Mouse (Mus musculus) frontal cortex, adult 2 months (tissue): ENCODE measurements at regions not wholly inside any gene's neighbourhood (a gene's known extent, or its start where the extent isn't known, plus 50 kb on each side); places are given as distances from the start of the nearest gene placed in this dataset.
A peak's percentile ranks its signal among the peaks of the same experiment; 100 is the strongest.
"Not testable (repeated sequence)": the region's sequence is repeated elsewhere in the genome, so short reads cannot be mapped to it uniquely, and the experiment has no call there.

Experiments
- DNase-seq, 2 experiments: peaks; one replicate each; pipeline ENCODE4 v3.0.0; 2022; ENCODE audit warnings: low spot score in 1 of 2; ENCODE audit errors: extremely low spot score in 1 of 2

DNA sequence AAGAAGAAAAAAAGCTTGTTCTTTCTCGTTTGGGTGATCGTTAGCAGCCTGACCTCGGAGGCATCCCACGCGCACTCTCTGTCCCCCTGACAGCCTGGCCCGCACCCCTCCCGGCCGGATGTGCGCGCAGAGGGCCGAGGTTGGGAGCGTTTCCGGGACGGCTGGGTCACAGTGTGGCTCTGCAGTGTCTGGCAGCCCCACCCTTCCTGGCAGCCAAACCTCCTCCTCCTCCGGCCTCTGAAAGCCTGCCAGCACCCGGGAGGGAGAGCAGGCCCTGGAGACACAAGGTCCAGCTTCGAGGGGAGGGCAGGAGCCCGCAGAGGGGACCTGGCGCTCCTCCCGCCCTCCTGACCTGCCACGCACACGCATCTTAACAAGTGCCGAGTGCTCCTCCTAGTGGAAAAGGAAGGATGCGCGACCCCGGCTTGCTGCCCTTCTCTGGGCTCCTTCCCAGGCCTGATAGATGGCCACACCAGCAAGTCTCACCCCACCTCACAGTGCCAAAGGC, 79.3 kb downstream of the Cpn2 start:
- peak; percentile 80 to 94 for DNase-seq

GRCm38 (mm10) chr16:30188769-30189430, 78.4 kb downstream of the Cpn2 start:
- peak; percentile 47 to 55 for DNase-seq

- DNase-seq = no peak
Measured at GRCm38 (mm10) chr16:30190351-30190750, 76.9 kb downstream of the Cpn2 start.

GRCm38 (mm10) chr16:30190935-30191514, 76.3 kb downstream of the Cpn2 start:
- no peak for DNase-seq

GRCm38 (mm10) chr16:30193294-30194261, 73.7 kb downstream of the Cpn2 start:
- no peak for DNase-seq

DNA sequence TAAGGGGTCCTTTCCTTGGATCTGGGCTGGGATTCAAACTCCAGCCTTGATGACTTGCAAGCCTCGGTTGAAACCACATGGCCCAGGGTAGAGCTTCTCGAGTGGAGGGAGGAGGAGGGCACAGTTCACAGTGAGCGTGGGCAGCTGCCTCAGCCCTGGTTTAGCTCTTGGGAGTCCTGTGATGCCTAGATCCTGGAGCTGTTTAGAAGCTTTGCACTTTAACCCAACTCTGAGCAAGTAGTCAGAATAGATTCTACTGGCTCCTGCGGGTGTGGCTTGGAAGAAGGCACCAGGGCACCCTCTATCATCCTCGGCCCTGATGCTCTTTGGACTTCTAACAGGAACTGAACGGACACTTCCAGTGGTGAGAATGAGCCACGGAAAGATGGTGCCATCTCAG, 72.5 kb downstream of the Cpn2 start:
- no peak for DNase-seq

DNA sequence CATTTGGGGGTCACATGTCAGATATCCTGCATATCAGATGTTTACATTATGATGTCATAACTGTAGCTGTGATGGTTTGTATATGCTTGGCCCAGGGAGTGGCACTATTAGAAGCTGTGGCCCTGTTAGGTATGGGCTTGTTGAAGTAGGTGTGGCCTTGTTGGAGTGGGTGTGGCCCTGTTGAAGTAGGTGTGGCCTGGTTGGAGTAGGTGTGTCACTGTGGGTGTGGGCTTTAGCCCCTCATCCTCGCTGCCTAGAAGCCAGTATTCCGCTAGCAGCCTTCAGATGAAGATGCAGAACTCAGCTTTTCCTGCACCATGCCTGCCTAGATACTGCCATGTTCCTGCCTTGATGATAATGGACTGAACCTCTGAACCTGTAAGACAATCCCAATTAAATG, 71.4 kb downstream of the Cpn2 start:
- DNase-seq = not testable (repeated sequence)

GRCm38 (mm10) chr16:30197351-30197750, 69.9 kb downstream of the Cpn2 start:
- no peak for DNase-seq

DNA sequence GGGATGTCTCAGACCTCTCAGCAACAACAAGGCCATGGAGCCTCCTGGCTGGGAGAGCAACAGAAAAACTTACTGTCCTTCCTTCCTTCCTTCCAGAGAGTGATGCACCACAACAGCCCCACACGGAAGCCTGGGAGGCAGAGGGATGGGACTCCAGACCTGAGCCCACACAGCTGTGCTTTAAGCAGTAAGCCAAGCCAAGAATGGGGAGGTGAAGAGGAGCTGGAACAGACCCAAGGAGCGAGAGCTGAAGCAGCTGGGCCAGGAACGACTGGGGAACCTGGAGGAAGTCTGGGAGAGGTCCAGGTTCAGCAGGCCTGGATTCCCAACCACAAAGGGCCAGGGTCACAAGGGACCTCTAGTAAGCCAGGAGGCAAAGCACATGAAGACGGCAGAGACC, 67.5 kb downstream of the Cpn2 start:
- no peak for DNase-seq

DNA sequence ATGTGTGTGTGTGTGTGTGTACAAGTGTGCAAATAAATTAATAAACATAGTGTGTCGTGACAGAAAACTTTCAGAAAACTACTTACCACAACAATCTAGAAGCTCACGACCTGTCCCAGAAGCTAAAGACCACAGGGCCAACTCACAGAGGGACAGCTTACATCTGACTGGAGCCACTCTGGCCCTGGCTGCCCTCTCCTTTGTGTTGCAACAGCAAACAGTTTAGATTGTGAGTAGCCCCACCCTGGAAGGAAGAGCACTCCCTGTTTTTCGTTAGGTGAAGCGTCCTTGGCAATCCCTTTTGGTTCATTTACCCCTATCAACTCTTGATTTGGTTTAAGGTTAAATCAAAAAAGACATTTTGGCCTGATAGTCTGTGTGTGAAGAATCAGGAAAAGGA, 63.2 kb downstream of the Cpn2 start:
- DNase-seq = no peak

DNA sequence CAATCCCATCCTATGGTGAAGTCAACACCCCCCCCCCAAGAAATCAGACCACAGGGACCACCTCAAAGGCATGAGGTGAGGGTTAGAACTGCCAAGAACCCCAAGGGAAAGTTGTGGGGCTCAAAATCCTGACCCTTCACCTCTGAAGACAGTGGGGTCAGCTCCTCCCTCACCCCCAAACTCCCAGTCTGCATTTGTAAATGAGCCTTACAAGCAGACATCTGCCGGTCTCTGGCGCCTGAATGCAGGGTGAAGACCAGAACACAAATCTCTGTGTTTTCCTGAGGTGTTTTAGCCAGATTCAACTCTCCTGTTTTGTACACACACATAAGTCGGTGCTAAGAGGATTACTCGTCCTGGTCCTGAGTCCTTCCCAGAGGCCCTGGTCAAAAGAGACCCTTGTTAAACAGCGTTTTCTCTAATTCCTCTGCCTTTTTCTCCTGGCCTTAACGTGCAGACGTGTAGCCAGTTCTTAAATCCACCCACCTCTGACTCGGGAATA, 61.9 kb downstream of the Cpn2 start:
- no peak for DNase-seq

DNA sequence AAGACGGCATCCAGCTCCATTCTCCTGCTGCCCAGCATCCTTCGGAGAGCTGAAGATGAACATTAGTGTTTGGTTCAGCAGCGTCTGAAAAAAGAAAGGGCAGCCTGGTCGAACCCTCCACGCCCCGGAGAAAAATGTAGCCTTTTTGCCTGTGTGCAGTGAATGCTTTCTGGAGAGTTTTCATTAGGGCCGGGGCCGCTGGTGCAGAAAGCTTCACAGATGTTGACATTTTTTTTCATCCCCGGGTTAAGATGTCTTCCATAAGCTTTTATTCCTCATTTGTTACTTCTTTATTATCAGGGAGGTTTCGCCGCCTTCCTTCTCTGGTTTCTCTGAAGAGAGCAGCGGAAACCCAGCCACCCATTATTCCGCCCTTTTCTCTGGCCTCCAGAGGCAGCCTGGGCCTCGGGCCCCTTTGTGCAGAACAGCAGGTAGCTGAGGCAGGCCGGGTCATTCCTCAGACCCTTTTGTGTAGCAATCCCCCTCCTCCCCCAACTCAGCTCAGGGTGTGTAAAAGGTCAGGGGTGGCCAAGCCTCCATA, 61.4 kb downstream of the Cpn2 start:
- DNase-seq = no peak
